Mouse (Mus musculus): ENCODE data around the gene Lpar5.

Gene Lpar5

GRCm38 (mm10) chr6:125067571-125067995 lies at the start of gene Lpar5:
Gene Lpar5 (plus strand): TSS chr6:125067920.
- CTCF ChIA-PET: interaction anchor here (0.5 to 2.9 kb wide), 31 partner anchors 9 to 402 kb away, joined by 3 to 21 read pairs (median 4); partner anchors contain the start of gene Acrbp (in 1 of the 4)
- POLR2A ChIA-PET: interaction anchor here (0.6 to 3.4 kb wide), 39 partner anchors 9 to 864 kb away, joined by 3 to 18 read pairs (median 4); partner anchors contain the start of genes Grcc10 (in 2 of the 4), Mrpl51 (in 2 of the 4), Ncapd2 (in 2 of the 4) and Zfp384 (in 2 of the 4)

DNA sequence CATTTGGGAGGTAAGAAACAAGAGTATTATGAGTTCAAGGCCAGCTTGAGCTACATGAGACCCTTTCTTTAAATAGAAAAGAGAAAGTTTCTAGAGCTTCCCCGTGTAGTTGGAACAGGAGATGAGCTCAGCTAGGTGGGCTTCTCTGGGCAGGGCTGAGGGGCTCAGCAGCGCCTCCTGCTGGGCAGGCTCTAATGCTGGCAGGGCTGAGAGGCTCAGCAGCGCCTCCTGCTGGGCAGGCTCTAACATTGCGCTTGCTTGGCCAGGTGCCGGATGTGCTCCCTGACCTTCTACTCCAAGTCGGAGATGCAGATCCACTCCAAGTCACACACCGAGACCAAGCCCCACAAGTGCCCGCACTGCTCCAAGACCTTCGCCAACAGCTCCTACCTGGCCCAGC lies 37.2 kb upstream of the Lpar5 start:
- ChIA-PET POLR2A (interaction anchor here in 2 of 4 experiments (0.6 to 2.0 kb wide), 20 partner anchors 9 to 191 kb away, joined by 3 to 14 read pairs (median 4); partner anchors contain the start of genes Acrbp (in 2 of the 2), Zfp384 (in 2 of the 2), Ing4 (in 1 of the 2) and Mlf2 (in 1 of the 2)), CTCF (interaction anchor here (0.5 to 1.7 kb wide), 76 partner anchors 8 to 1505 kb away, joined by 3 to 15 read pairs (median 3); partner anchors contain the start of genes Lpar5 (in 2 of the 4), Mlf2 (in 2 of the 4), Pianp (in 2 of the 4) and Zfp384 (in 2 of the 4))

GRCm38 (mm10) chr6:125031604-125032003 lies 36.1 kb upstream of the Lpar5 start:
- CTCF ChIA-PET: interaction anchor here in 2 of 4 experiments (0.8 to 1.7 kb wide), 4 partner anchors 23 to 186 kb away, joined by 3 to 15 read pairs (median 4); partner anchors contain the start of genes Lpar5 (in 1 of the 2) and Zfp384 (in 1 of the 2)
- POLR2A ChIA-PET: interaction anchor here in 2 of 4 experiments (1.3 to 2.0 kb wide), 5 partner anchors 13 to 172 kb away, joined by 3 to 14 read pairs (median 4); partner anchors contain the start of gene Zfp384 (in 1 of the 2)

- POLR2A ChIA-PET: interaction anchor here in 2 of 4 experiments (0.5 to 3.6 kb wide), 27 partner anchors 9 to 292 kb away, joined by 3 to 13 read pairs (median 5); partner anchors contain the start of genes Cdca3 (in 2 of the 2), Usp5 (in 2 of the 2), Zfp384 (in 2 of the 2) and Acrbp (in 1 of the 2)
- CTCF ChIA-PET: interaction anchor here in 2 of 4 experiments (0.8 to 0.9 kb wide), 2 partner anchors 8 to 53 kb away, joined by 3 read pairs; no protein-coding TSS in a partner anchor
Observed at GRCm38 (mm10) chr6:125038666-125039065, 29.1 kb upstream of the Lpar5 start.

- ChIA-PET CTCF (interaction anchor here in 2 of 4 experiments (0.8 to 0.9 kb wide), 2 partner anchors 9 to 53 kb away, joined by 3 read pairs; no protein-coding TSS in a partner anchor), POLR2A (interaction anchor here in 3 of 4 experiments (0.5 to 3.6 kb wide), 24 partner anchors 9 to 562 kb away, joined by 3 to 13 read pairs (median 4); partner anchors contain the start of genes Cdca3 (in 2 of the 3), Usp5 (in 2 of the 3), Zfp384 (in 2 of the 3) and Acrbp (in 1 of the 3))
Observed at GRCm38 (mm10) chr6:125039131-125039530, 28.6 kb upstream of the Lpar5 start.

DNA sequence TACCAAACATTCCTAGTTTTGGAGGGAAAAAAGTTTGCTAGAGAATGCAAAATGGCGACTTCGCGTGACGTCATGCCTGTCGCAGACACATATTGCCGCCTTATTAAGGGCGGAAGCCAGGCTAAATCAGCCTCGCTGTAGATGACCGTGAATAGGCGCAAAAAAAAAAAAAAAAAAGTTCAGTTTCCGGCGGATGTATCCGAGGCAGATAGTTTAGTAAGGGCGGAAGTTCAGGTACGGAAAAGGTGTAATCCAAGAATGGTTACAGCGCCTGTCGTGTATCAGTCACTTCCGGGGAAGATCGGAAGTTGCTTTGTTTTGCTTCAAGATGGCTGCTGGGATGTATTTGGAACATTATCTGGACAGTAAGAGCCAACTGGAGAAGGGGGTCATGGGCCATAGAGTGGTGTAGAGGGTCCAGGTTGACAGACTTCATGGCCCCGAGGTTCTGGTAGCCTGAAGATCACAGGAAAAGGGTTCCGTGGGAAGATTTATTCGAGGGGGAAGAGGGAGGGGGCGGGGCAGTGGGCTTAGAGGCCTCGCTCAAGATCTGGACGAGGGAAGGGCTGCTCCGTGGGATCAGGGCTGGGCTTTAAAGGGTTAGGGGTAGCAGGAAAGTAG lies 28.1 kb upstream of the Lpar5 start, which contains the start of gene Ing4:
Ing4 (plus strand) TSS at position 228 of the 621 bp plus-strand sequence.
- ChIA-PET CTCF (no interaction called here), POLR2A (interaction anchor here in 3 of 4 experiments (0.6 to 3.6 kb wide), 18 partner anchors 10 to 563 kb away, joined by 3 to 13 read pairs (median 5); partner anchors contain the start of genes Zfp384 (in 3 of the 3), Acrbp (in 1 of the 3) and Mlf2 (in 1 of the 3))

- ChIA-PET POLR2A (interaction anchor here in 3 of 4 experiments (0.6 to 3.6 kb wide), 10 partner anchors 9 to 109 kb away, joined by 3 to 11 read pairs (median 4); partner anchors contain the start of genes Zfp384 (in 3 of the 3), Acrbp (in 1 of the 3) and Mlf2 (in 1 of the 3)), CTCF (interaction anchor here in 1 of 4 experiments (0.9 kb wide), 1 partner anchor 10 kb away, joined by 4 read pairs; no protein-coding TSS in a partner anchor)
Observed at GRCm38 (mm10) chr6:125040221-125040620, 27.5 kb upstream of the Lpar5 start.

GRCm38 (mm10) chr6:125041047-125041446 lies 26.7 kb upstream of the Lpar5 start:
- ChIA-PET CTCF (interaction anchor here in 3 of 4 experiments (0.6 to 0.9 kb wide), 3 partner anchors 11 to 562 kb away, joined by 4 to 7 read pairs (median 6); no protein-coding TSS in a partner anchor), POLR2A (interaction anchor here in 2 of 4 experiments (0.9 to 3.6 kb wide), 11 partner anchors 8 to 137 kb away, joined by 3 to 11 read pairs (median 4); partner anchors contain the start of genes Zfp384 (in 2 of the 2), Acrbp (in 1 of the 2) and Mlf2 (in 1 of the 2))

DNA sequence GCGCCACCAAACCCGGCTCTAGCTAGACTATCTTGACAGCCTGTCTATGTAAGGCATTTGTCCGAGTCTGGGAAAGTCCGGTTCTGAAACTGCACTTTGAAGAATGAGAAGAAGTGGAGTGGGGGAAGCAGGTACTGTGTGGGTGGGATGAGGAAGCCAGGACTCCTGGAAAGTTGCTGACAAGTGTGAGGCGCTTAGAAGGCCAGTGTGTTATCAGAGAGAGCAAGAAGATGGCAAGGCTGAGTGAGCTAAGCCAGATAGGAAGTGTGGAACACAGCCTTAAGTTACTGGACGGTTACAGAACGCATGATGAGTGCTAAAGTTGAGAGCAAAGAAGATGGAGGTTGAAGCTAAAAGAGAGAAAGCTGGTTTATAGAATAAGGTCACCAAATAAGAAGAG lies 25.6 kb upstream of the Lpar5 start:
- ChIA-PET CTCF (interaction anchor here in 1 of 4 experiments (1.3 kb wide), 1 partner anchor 138 kb away, joined by 4 read pairs; no protein-coding TSS in a partner anchor), POLR2A (interaction anchor here in 3 of 4 experiments (0.6 to 2.0 kb wide), 16 partner anchors 9 to 138 kb away, joined by 3 to 8 read pairs (median 4); partner anchors contain the start of genes Pianp (in 1 of the 3) and Zfp384 (in 1 of the 3))

GRCm38 (mm10) chr6:125046691-125047090 lies 21.0 kb upstream of the Lpar5 start:
- ChIA-PET CTCF (interaction anchor here (0.5 to 2.2 kb wide), 32 partner anchors 12 to 229 kb away, joined by 3 to 15 read pairs (median 4); partner anchors contain the start of genes Lpar5 (in 2 of the 4) and Mlf2 (in 1 of the 4)), POLR2A (interaction anchor here in 3 of 4 experiments (0.6 to 4.3 kb wide), 21 partner anchors 16 to 217 kb away, joined by 3 to 24 read pairs (median 4); partner anchors contain the start of genes Mlf2 (in 2 of the 3), Zfp384 (in 2 of the 3), Cdca3 (in 1 of the 3) and Mrpl51 (in 1 of the 3))

- ChIA-PET POLR2A (interaction anchor here in 3 of 4 experiments (0.5 to 4.3 kb wide), 43 partner anchors 8 to 365 kb away, joined by 3 to 24 read pairs (median 4); partner anchors contain the start of genes Zfp384 (in 3 of the 3), Cdca3 (in 2 of the 3), Usp5 (in 2 of the 3) and Emg1 (in 1 of the 3)), CTCF (interaction anchor here (0.6 to 2.7 kb wide), 16 partner anchors 9 to 220 kb away, joined by 3 to 8 read pairs (median 4); partner anchors contain the start of genes Mlf2 (in 2 of the 4), Cdca3 (in 1 of the 4) and Usp5 (in 1 of the 4))
Observed at GRCm38 (mm10) chr6:125049678-125050077, 18.0 kb upstream of the Lpar5 start, which contains the start of gene Acrbp. Gene Acrbp (plus strand): TSS chr6:125049689.

DNA sequence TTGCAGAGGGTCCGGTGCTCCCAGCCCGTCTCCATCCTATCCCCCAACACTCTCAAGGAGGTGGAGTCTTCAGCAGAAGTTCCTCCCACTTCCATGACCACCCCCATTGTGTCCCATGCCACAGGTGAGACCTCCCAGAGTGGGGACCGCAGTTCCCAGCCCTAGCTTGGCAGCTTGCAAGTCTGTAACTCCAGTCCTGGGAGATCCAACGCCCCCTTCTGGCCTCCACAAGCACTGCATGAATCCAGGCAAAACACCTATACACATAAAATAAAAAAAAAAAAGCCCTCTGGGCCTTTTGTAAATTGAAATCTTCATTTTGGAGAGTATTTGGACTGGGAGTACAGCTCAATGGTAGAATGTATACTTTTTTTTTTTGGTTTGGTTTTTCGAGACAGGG lies 16.5 kb upstream of the Lpar5 start:
- CTCF ChIA-PET: interaction anchor here (0.6 to 2.7 kb wide), 24 partner anchors 9 to 770 kb away, joined by 3 to 11 read pairs (median 4); partner anchors contain the start of genes Lpar5 (in 2 of the 4) and Zfp384 (in 1 of the 4)
- POLR2A ChIA-PET: interaction anchor here in 3 of 4 experiments (0.7 to 3.6 kb wide), 14 partner anchors 9 to 394 kb away, joined by 3 to 21 read pairs (median 4); partner anchors contain the start of genes Grcc10 (in 1 of the 3), Ltbr (in 1 of the 3) and Zfp384 (in 1 of the 3)

GRCm38 (mm10) chr6:125061493-125061892 lies 6.2 kb upstream of the Lpar5 start:
- POLR2A ChIA-PET: interaction anchor here in 3 of 4 experiments (0.6 to 4.2 kb wide), 15 partner anchors 8 to 320 kb away, joined by 3 to 30 read pairs (median 5); partner anchors contain the start of genes Acrbp (in 1 of the 3), Grcc10 (in 1 of the 3), Mrpl51 (in 1 of the 3) and Ncapd2 (in 1 of the 3)

GRCm38 (mm10) chr6:125062511-125062910 lies 5.2 kb upstream of the Lpar5 start:
- ChIA-PET POLR2A (interaction anchor here in 3 of 4 experiments (0.6 to 4.2 kb wide), 17 partner anchors 9 to 257 kb away, joined by 3 to 30 read pairs (median 5); partner anchors contain the start of genes Acrbp (in 2 of the 3), Mrpl51 (in 1 of the 3), Ncapd2 (in 1 of the 3) and Zfp384 (in 1 of the 3)), CTCF (interaction anchor here in 2 of 4 experiments (0.9 to 2.9 kb wide), 5 partner anchors 9 to 13 kb away, joined by 3 to 9 read pairs (median 4); partner anchors contain the start of gene Acrbp (in 1 of the 2))

More at GRCm38 (mm10) chr6:125061493-125061892, 6.2 kb upstream of the Lpar5 start:
- CTCF ChIA-PET: interaction anchor here in 3 of 4 experiments (0.8 to 2.2 kb wide), 9 partner anchors 10 to 202 kb away, joined by 4 to 8 read pairs (median 5); partner anchors contain the start of gene Acrbp (in 2 of the 3)

DNA sequence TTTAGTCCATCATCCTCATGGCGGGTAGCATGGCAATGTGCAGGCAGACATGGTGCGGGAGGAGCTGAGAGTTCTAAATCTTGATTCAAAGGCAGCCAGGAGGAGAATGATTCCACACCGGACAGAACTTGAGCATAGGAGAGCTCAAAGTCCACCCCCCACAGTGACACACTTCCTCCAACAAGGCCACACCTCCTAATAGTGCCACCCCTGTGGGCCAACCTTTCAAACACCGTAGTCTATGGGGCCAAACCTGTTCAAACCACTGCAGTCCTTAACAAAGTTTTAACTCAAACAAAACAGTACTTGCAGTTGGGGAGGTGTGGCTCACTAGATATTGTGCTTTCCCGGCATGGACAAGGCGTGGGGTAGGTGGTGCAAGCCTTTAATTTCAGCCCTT lies 3.8 kb upstream of the Lpar5 start:
- CTCF ChIA-PET: interaction anchor here (0.5 to 2.9 kb wide), 11 partner anchors 10 to 149 kb away, joined by 3 to 10 read pairs (median 4); partner anchors contain the start of genes Mlf2 (in 1 of the 4) and Mrpl51 (in 1 of the 4)
- POLR2A ChIA-PET: interaction anchor here (0.7 to 4.2 kb wide), 24 partner anchors 8 to 325 kb away, joined by 3 to 30 read pairs (median 4); partner anchors contain the start of genes Mrpl51 (in 2 of the 4), Ncapd2 (in 2 of the 4), Acrbp (in 1 of the 4) and Grcc10 (in 1 of the 4)

DNA sequence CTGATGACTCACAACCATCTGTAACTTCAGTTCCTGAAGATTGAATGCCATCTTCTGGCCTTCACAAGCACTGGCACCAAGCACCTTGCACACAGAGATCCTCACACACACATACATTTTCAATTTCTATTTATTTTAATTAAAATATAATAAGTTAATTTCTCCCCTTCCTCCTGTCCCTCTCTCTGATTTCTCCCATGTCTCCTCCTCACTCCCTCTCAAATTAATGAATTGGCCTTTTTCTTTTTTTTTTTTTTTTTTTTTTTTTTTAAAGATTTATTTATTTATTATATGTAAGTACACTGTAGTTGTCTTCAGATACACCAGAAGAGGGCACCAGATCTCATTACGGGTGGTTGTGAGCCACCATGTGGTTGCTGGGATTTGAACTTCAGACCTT lies 2.5 kb upstream of the Lpar5 start:
- CTCF ChIA-PET: interaction anchor here in 3 of 4 experiments (0.7 to 2.9 kb wide), 3 partner anchors 14 to 40 kb away, joined by 3 to 9 read pairs (median 6); no protein-coding TSS in a partner anchor
- POLR2A ChIA-PET: interaction anchor here in 1 of 4 experiments (2.9 kb wide), 1 partner anchor 236 kb away, joined by 11 read pairs; the partner anchor contains the start of genes Cdca3 and Usp5
